Mouse (Mus musculus) liver, embryonic 16.5 days (tissue): ENCODE data around the gene Cuedc1. TPM values are rescaled to one million over a fixed set of nuclear protein-coding genes. Genes with fewer than 3 reads are reported as not detected.
A peak's percentile ranks its signal among the peaks of the same experiment; 100 is the strongest.

Experiments used
- ATAC-seq: fragments of 200-750 bp; cut with Nextera tagmentation; 2 replicates; pipeline ENCODE4 v1.8.0; 2017; ENCODE audit warnings: low read depth, mild to moderate bottlenecking, moderate number of reproducible peaks, moderate library complexity
- H3K27ac ChIP-seq: fragments of 300-500 bp; sonication (generic); 2 replicates; pipeline ENCODE4 v1.5.1; 2014; ENCODE audit warnings: mild to moderate bottlenecking, low read length
- H3K27me3 ChIP-seq: fragments of 300-500 bp; sonication (generic); 2 replicates; pipeline ENCODE4 v1.6.1; 2014; ENCODE audit warnings: low read depth, low read length, mixed read lengths; ENCODE audit not compliant: control insufficient read depth, insufficient read depth
- H3K36me3 ChIP-seq: fragments of 300-500 bp; sonication (generic); 2 replicates; pipeline ENCODE4 v1.6.1; 2014; ENCODE audit warnings: mild to moderate bottlenecking; ENCODE audit not compliant: control insufficient read depth, insufficient read depth
- H3K4me1 ChIP-seq: fragments of 300-500 bp; sonication (generic); 2 replicates; pipeline ENCODE4 v1.6.1; 2014; ENCODE audit warnings: low read depth, low read length, mixed read lengths; ENCODE audit not compliant: control insufficient read depth
- H3K4me2 ChIP-seq: fragments of 300-500 bp; sonication (generic); 2 replicates; pipeline ENCODE4 v1.6.1; 2014; ENCODE audit warnings: low read depth, low read length, mixed read lengths
- H3K4me3 ChIP-seq: fragments of 300-500 bp; sonication (generic); 2 replicates; pipeline ENCODE4 v1.5.1; 2014; ENCODE audit warnings: low read depth, mild to moderate bottlenecking, low read length
- H3K9ac ChIP-seq: fragments of 300-500 bp; sonication (generic); 2 replicates; pipeline ENCODE4 v1.6.1; 2014; ENCODE audit warnings: low read depth, low read length
- H3K9me3 ChIP-seq: fragments of 300-500 bp; sonication (generic); replicated peaks from 2 replicates; pipeline ENCODE4 v1.6.1; 2016; ENCODE audit warnings: low read length; ENCODE audit not compliant: control insufficient read depth
- WGBS: fragments of 180-500 bp; shearing (Covaris S2); extraction: QIAGEN DNeasy Blood & Tissue Kit; methylation state at CpG from one replicate; pipeline ENCODE4 v1.1.7; 2014; ENCODE audit not compliant: insufficient replicate concordance; 5-methylcytosine and 5-hydroxymethylcytosine counted together
- polyA plus RNA-seq: library from polyadenylated mRNA; unstranded; fragments of >200 nt; fragmentation: Nextera tagmentation; extraction: Ambion mirVana; gene quantifications from 2 replicates; pipeline ENCODE4 v1.2.1, GENCODE M21; 2015

Gene Cuedc1
- polyA plus RNA-seq, 1 experiment from 2014 or later, result 0.57 TPM

DNA sequence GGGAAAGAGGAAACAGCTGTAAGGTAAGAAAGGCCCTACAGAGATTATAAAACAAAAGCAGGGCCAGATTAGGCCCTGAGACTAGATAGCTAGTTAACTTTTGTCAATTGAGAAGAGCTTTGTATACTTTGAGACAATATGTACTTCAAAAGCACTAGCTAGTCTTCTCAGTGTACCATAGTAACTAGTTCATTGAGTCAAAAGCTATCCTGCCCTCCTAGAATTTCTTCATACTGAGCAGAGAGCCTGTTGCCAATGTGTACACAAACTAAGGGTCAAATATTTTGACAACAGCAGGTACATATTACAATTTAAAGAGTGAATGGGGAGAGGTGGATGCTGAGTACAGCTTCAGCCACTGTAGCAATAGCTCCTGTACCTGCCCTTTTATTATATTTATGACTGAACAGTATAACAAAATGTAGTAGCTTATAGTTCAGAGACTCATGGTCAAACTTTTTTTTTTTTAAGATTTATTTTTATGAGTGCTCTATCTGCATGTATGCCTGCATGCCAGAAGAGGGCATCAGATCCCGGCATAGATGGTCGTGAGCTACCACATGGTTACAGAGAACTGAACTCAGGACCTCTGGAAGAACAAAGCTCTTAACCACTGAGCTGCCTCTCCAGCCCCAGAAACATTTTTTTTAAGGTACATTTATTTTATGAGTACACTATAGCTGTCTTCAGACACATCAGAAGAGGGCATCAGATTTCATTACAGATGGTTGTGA is 35.8 kb upstream of the Cuedc1 start:
- H3K4me1 ChIP-seq, result peaks cover under 1% of the 10 kb centered on the region
- H3K27ac ChIP-seq, result no peak overlapping the region
- no peaks in the 10 kb centered on the region for H3K27me3 ChIP-seq
- peak; percentile 19; the same call in 1 of the 2 replicates for ATAC-seq
- H3K9me3 ChIP-seq, result no peaks in the 10 kb centered on the region
- H3K4me3 ChIP-seq, result no peak overlapping the region
- no peak overlapping the region for H3K4me2 ChIP-seq
- 57% methylated on average over 2 of the region's 2 CpGs for WGBS
- no peaks in the 10 kb centered on the region for H3K36me3 ChIP-seq
- H3K9ac ChIP-seq, result no peak overlapping the region

DNA sequence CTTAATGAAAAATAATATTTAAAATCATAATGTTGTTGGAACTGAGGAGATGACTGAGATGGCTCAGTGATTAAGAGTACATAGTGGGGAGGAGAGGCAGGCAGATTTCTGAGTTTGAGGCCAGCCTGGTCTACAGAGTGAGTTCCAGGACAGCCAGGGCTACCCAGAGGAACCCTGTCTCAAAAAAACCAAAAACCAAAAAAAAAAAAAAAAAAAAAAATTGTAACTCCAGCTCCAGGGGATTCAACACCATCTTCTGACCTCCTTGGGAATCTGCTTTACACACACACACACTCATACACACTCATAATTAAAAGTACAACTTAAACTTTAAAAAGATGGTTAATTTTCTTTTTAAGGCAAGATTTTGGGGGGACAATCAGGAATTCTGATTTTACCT is 32.1 kb upstream of the Cuedc1 start:
- Histone ChIP-seq H3K36me3 (no peaks in the 10 kb centered on the region), H3K4me1 (peaks cover 20% of the 10 kb centered on the region), H3K9me3 (no peaks in the 10 kb centered on the region), H3K27ac (no peak overlapping the region), H3K9ac (no peak overlapping the region), H3K27me3 (no peaks in the 10 kb centered on the region), H3K4me2 (no peak overlapping the region), H3K4me3 (no peak overlapping the region)
- ATAC-seq, result no peak

DNA sequence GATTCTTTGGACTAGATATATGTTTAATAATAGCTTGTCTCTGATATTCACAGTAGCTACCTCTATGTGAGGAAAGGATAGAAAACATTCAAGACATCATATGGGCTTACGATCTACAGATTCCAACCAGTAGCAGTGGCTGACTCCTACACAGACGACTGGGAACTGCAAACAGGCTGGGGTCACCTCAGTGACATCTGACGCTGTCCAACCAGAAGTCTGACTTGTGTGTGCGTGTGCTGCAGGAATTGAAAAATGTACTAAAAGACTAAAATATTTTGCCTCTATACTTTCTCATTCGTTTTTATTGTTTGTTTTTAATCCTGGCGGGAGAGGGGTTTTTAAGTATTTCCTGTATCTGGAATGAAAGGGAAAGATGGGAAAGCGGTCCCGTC is 30.7 kb upstream of the Cuedc1 start:
- WGBS, result 11% methylated on average over 8 of the region's 8 CpGs
- ATAC-seq, result no peak

DNA sequence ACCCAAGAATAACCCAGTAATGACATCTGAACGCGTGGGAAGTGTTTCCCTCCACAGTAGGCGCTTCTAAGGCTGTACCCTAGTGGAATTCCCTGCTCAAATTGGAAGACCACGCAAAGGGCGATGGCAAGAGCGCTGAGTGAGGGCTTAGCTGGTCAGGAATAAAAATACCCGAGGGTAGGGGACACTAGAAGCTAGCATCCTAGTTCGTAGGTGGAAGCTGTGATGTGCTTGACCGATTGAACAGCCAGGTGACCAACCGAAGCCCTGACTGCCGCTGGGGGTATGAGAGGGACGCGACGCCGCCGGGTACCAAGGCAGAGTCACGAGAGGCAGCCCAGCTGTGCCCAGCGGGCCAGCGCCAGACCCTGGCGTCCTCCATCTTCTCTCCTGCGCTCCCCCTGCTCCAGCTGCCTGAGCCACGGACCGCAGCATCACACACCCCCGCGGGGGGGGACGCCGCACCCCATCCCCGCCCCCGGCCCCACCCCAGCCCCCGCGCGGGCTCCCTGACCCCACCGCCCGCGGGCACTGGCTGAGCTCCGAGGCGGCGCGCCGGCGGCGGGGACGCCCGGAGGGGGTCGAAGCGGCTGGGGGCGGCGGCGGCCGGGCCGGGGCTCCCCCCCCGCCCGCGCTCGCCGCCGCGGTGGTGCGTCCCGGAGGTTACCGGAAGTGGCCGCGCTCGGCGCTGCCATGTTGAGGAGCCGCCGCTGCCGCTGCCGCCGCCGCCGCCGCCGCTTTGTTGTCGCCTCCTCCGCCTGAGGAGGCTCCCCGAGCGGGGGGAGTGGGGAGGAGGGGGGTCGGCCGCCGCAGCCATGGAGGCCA is 30.1 kb upstream of the Cuedc1 start, which contains the start of gene Vezf1:
Gene Vezf1 (plus strand): TSS at position 694 of the 825 bp plus-strand sequence.
- Histone ChIP-seq H3K4me2 (peak within 1 kb of the TSS; percentile 92), H3K4me1 (peaks cover 26% of the 10 kb centered on the region), H3K27me3 (no peaks in the 10 kb centered on the region), H3K4me3 (peak within 1 kb of the TSS; percentile 91), H3K36me3 (no peaks in the 10 kb centered on the region), H3K9me3 (no peaks in the 10 kb centered on the region), H3K27ac (peak within 1 kb of the TSS; percentile 93), H3K9ac (peak within 1 kb of the TSS; percentile 90)
- under 1% methylated on average over 34 of the region's 81 CpGs for WGBS
- peak; percentile 83 for ATAC-seq

More for the DNA sequence above, 30.7 kb upstream of the Cuedc1 start:
- H3K4me3 ChIP-seq, result peak overlapping the region; percentile 91
- H3K36me3 ChIP-seq, result no peaks in the 10 kb centered on the region
- H3K4me1 ChIP-seq, result peaks cover 26% of the 10 kb centered on the region
- H3K4me2 ChIP-seq, result peak overlapping the region; percentile 92
- H3K9ac ChIP-seq, result peak overlapping the region; percentile 90
- no peaks in the 10 kb centered on the region for H3K9me3 ChIP-seq
- H3K27me3 ChIP-seq, result no peaks in the 10 kb centered on the region
- peak overlapping the region; percentile 93 for H3K27ac ChIP-seq

DNA sequence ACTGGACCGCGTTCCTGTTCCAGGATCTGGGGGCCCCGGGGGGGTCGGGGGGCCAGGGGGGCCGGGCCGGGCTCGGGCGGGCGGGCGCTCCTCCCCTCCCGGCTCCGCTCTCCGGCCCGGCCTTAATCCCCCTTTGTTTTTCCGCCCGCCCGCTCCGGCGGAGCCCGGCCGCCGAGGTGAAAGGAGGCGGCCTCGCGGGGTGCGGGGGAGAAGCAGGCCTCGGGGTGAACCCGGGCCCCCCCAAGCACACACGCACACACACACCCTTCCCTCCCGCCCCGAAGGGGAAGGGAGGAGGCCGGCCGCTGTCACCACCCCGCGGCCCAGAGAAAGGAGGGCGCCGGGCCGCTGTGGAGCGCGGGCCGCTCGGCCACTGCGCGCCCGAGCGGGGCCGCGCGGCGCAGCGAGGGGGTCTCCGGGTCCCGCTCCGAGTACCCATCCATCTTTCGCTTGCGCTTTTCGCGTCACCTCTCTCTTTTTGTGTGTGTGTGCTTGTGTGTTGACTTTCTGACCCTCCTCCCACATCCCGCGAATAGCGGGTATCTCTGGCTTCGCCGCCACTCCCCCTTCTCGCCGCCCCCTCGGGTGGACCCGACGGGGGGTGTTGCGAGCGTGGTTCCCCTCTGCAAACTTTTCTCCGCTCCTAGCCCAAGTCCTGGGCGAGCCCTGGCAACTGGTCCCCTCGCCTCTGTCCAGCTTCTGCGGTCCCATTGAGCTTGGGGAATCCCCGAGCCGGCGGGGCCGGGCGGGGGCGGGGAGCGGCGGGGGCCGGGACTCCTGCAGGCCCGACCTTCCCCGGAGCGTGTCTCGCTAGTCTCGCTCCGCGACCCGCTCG is 29.2 kb upstream of the Cuedc1 start:
- no peaks in the 10 kb centered on the region for H3K9me3 ChIP-seq
- H3K4me3 ChIP-seq, result peak overlapping the region; percentile 91
- H3K9ac ChIP-seq, result peak overlapping the region; percentile 90
- H3K4me2 ChIP-seq, result peak overlapping the region; percentile 88
- peaks cover 26% of the 10 kb centered on the region for H3K4me1 ChIP-seq
- peak; percentile 77 for ATAC-seq
- under 1% methylated on average over 47 of the region's 92 CpGs for WGBS
- no peaks in the 10 kb centered on the region for H3K27me3 ChIP-seq
- peak overlapping the region; percentile 93 for H3K27ac ChIP-seq
- peaks cover 3% of the 10 kb centered on the region; the same call in 1 of the 2 replicates for H3K36me3 ChIP-seq

DNA sequence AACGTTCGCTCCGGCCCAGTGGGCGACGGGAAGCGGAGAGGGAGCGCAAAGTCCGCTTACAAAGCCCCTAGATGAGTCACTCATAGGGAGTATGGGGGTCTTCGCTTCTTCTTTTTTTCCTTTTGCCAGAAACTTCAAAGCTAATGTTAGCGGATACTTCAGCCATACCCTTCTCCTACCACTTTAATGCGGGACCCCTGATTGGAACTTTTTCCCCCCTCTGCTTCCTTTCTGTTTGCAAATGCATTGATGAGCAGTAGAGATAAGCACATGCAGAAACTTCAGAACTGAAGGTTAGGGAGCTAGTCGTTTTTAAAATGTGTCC is 28.6 kb upstream of the Cuedc1 start:
- WGBS, result under 1% methylated on average over 12 of the region's 12 CpGs
- peaks cover 26% of the 10 kb centered on the region for H3K4me1 ChIP-seq
- no peaks in the 10 kb centered on the region for H3K9me3 ChIP-seq
- peak overlapping the region; percentile 90 for H3K9ac ChIP-seq
- peak overlapping the region; percentile 88 for H3K4me2 ChIP-seq
- peak overlapping the region; percentile 93 for H3K27ac ChIP-seq
- ATAC-seq, result no peak
- peaks cover 5% of the 10 kb centered on the region; the same call in 1 of the 2 replicates for H3K36me3 ChIP-seq
- no peaks in the 10 kb centered on the region for H3K27me3 ChIP-seq
- peak overlapping the region; percentile 91 for H3K4me3 ChIP-seq

DNA sequence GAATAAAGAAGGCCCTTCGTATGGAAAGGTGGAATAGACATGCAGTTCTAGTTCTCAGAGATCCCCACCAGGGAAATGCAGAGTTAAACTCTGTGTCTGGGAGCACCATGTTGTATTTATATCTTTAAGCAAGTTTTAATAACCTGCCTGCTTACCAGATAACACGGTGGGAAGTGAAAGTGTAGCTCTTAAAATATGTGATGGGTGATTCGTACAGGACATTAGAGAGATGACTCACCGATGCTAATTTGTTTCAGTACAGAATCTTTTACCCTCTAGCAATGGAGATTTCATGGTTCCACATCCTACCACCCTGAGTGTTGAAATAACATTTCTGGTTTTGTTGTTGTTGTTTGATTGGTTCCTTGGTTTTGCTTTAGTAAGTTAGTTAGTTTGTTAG is 27.5 kb upstream of the Cuedc1 start:
- 44% methylated on average over 4 of the region's 4 CpGs for WGBS
- Histone ChIP-seq H3K4me2 (peak overlapping the region; percentile 88; the same call in 1 of the 2 replicates), H3K9me3 (no peaks in the 10 kb centered on the region), H3K36me3 (peaks cover 9% of the 10 kb centered on the region), H3K4me3 (no peak overlapping the region), H3K4me1 (peaks cover 26% of the 10 kb centered on the region), H3K27ac (no peak overlapping the region), H3K27me3 (no peaks in the 10 kb centered on the region), H3K9ac (no peak overlapping the region)
- no peak for ATAC-seq

DNA sequence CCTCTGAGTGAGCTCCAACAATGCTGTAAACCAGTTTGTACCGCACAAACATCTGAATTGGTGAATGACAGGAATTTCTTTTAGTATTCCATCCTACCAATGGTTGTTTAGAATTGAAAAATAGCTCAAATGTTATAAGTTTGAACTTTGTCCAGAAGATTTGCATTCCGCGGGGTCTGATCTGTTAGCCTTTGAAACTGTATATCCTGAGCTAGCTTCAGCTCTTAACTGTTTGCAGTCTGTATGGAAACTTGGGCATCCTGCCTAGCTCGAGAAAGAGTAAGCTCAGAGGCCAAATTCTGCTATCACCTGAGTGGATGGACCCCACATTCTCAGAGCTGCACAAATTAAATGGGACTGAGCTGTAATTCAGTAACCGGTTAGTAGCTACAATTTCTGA is 26.7 kb upstream of the Cuedc1 start:
- H3K4me2 ChIP-seq, result no peak overlapping the region
- H3K4me1 ChIP-seq, result peaks cover 26% of the 10 kb centered on the region
- no peak overlapping the region for H3K9ac ChIP-seq
- H3K9me3 ChIP-seq, result no peaks in the 10 kb centered on the region
- H3K36me3 ChIP-seq, result peaks cover 13% of the 10 kb centered on the region
- no peak overlapping the region for H3K4me3 ChIP-seq
- no peak for ATAC-seq
- no peaks in the 10 kb centered on the region for H3K27me3 ChIP-seq
- H3K27ac ChIP-seq, result no peak overlapping the region
- 72% methylated on average over 5 of the region's 5 CpGs for WGBS
